In the genomic region with DNA sequence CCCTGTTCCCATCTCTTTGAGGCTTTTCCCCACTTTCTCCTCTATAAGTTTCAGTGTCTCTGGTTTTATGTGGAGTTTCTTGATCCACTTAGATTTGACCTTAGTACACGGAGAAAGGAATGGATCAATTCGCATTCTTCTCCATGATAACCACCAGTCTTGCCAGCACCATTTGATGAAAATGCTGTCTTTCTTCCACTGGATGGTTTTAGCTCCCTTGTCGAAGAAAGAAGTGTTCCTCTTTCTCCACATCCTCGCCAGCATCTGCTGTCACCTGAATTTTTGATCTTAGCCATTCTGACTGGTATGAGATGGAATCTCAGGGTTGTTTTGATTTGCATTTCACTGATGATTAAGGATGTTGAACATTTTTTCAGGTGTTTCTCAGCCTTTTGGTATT, we compare ENCODE assay signal across 17 mouse cellular contexts. TPM values are rescaled to one million over a fixed set of nuclear protein-coding genes. Genes with fewer than 3 reads are reported as not detected.
A peak's percentile ranks its signal among the peaks of the same experiment; 100 is the strongest.
DNase-seq lines count a peak whose midpoint lies in the region; ATAC-seq lines count a peak whose summit lies in the region.
"Not testable (repeated sequence)": the region's sequence is repeated elsewhere in the genome, so short reads cannot be mapped to it uniquely, and the experiment has no call there.
"Had no signal": no experiment of that assay in that cellular context is flagged by ENCODE, and none has a peak within 500 bp of the region (broad histone marks: within the 10 kb centered on the region; RNA-seq: fewer than 3 reads in every experiment).

No protein-coding gene starts in this region.

- H3K4me2 ChIP-seq in hindbrain, embryonic 11.5 days (replicated peaks; ENCODE audit: low read depth, low read length); midbrain, embryonic 14.5 days (ENCODE audit: low read length): not testable (repeated sequence)

- not testable (repeated sequence) for H3K36me3 ChIP-seq in hindbrain, embryonic 11.5 days (ENCODE audit: control insufficient read depth, insufficient read depth, low read length); midbrain, embryonic 14.5 days (ENCODE audit: control insufficient read depth, insufficient read depth, low read length)

- WGBS in hindbrain, embryonic 11.5 days = 92% methylated on average over 4 of the region's 4 CpGs
- 89% methylated on average over 4 of the region's 4 CpGs for WGBS in midbrain, embryonic 14.5 days

- not testable (repeated sequence) for H3K4me3 ChIP-seq in hindbrain, embryonic 11.5 days (ENCODE audit: low read depth, low read length); midbrain, embryonic 14.5 days (replicated peaks; ENCODE audit: low read depth, low read length)

- peak; percentile 50 for DNase-seq in Muller cell, postnatal 12 days (ENCODE audit: inconsistent ontology term)
- peak; percentile 8 for DNase-seq in embryo, embryonic 11 days
- DNase-seq in hindbrain, embryonic 11.5 days (ENCODE audit: low spot score) = peak; percentile 10
- peak; percentile 4 for DNase-seq in midbrain, embryonic 14.5 days
- peak; percentile 51 for DNase-seq in thymus, postnatal 0 days (ENCODE audit: low spot score)

- not testable (repeated sequence) for H3K27me3 ChIP-seq in hindbrain, embryonic 11.5 days (ENCODE audit: control insufficient read depth, insufficient read depth, low read length); midbrain, embryonic 14.5 days (ENCODE audit: control insufficient read depth, insufficient read depth, low read length)

- H3K9ac ChIP-seq in hindbrain, embryonic 11.5 days (ENCODE audit: low read depth, low read length); midbrain, embryonic 14.5 days (replicated peaks; ENCODE audit: low read length): not testable (repeated sequence)

- H3K27ac ChIP-seq in hindbrain, embryonic 11.5 days (ENCODE audit: low read depth, low read length); midbrain, embryonic 14.5 days (replicated peaks; ENCODE audit: low read depth, low read length): not testable (repeated sequence)

- H3K9me3 ChIP-seq in hindbrain, embryonic 11.5 days (ENCODE audit: control insufficient read depth, low read length); midbrain, embryonic 14.5 days (ENCODE audit: control insufficient read depth, low read length): not testable (repeated sequence)

- not testable (repeated sequence) for ATAC-seq in hindbrain, embryonic 11.5 days (ENCODE audit: low FRiP score); midbrain, embryonic 14.5 days (ENCODE audit: low FRiP score, low TSS enrichment)

- not testable (repeated sequence) for H3K4me1 ChIP-seq in hindbrain, embryonic 11.5 days (replicated peaks; ENCODE audit: control insufficient read depth, insufficient read depth, low read length); midbrain, embryonic 14.5 days (ENCODE audit: control insufficient read depth, insufficient read depth, low read length)

RNA-seq across cellular contexts. Expression of a gene that starts 18.2 kb away (rescaled TPM):
- polyA plus RNA-seq in hindbrain, embryonic 11.5 days (2014; fragmentation: Nextera tagmentation; extraction: Ambion mirVana) = not detected in 2 replicates
- not detected in 2 replicates for polyA plus RNA-seq in midbrain, embryonic 14.5 days (2014; fragmentation: Nextera tagmentation; extraction: Ambion mirVana)
- not detected in 2 replicates for polyA plus RNA-seq in thymus, postnatal 0 days (2015; fragmentation: Nextera tagmentation; extraction: Ambion mirVana)
- polyA plus RNA-seq: adrenal gland, adult 2 months; brain, embryonic 14.5 days; CD4-positive, CD25-positive, alpha-beta regulatory T cell, adult 4 months; embryonic facial prominence, embryonic 11.5 days; embryonic facial prominence, embryonic 13.5 days; embryonic facial prominence, embryonic 15.5 days; erythroblast, embryonic 14.5 days; forebrain, embryonic 10.5 days; forebrain, embryonic 12.5 days; forebrain, embryonic 14.5 days; forebrain, embryonic 16.5 days; G1E had no signal

RNA-seq across cellular contexts. Expression of a gene that starts 51.9 kb away (rescaled TPM):
- not detected in 2 replicates for polyA plus RNA-seq in hindbrain, embryonic 11.5 days (2014; fragmentation: Nextera tagmentation; extraction: Ambion mirVana)
- not detected in 2 replicates for polyA plus RNA-seq in midbrain, embryonic 14.5 days (2014; fragmentation: Nextera tagmentation; extraction: Ambion mirVana)
- polyA plus RNA-seq in thymus, postnatal 0 days (2015; fragmentation: Nextera tagmentation; extraction: Ambion mirVana) = 0.16 and 0.49 TPM in 2 replicates
- polyA plus RNA-seq: adrenal gland, adult 2 months; brain, embryonic 14.5 days; CD4-positive, CD25-positive, alpha-beta regulatory T cell, adult 4 months; embryonic facial prominence, embryonic 11.5 days; embryonic facial prominence, embryonic 13.5 days; erythroblast, embryonic 14.5 days; forebrain, embryonic 10.5 days; forebrain, embryonic 12.5 days; forebrain, embryonic 14.5 days; forebrain, embryonic 16.5 days; G1E had no signal
